Mouse (Mus musculus): Measurements from ENCODE around the gene Ifih1.

DNA sequence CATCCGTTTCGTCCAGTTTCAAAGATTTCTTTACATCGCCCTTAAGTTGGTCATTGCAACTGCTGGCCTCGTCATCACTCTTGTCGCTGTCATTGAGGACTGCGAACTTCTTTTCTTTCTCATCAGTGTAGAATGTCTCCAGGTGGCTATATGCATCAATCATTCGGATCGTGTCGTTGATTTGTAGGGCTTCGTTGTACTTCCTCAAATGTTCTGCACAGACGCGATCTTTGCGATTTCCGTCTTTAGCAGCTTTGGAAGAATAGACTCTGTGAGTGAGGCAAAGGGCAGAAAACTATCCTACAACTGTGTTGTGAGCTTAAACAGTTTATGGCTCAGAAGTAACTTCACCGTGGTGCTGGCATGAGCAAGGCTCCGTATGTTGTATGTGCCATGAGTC is 39.9 kb downstream of the Ifih1 start:
- no peak for TF ChIP-seq CTCF (IDR thresholded peaks at IDR 0.05; ENCODE audit: borderline replicate concordance, control insufficient read depth, extremely low read depth, insufficient read depth, low read length, poor library complexity)
- TF ChIP-seq POLR2A (IDR thresholded peaks at IDR 0.05; ENCODE audit: control insufficient read depth, extremely low read depth, insufficient read depth, low read length, poor library complexity) = no peak
